Mouse (Mus musculus): ENCODE results near the gene Comt.

Comt gene

DNA sequence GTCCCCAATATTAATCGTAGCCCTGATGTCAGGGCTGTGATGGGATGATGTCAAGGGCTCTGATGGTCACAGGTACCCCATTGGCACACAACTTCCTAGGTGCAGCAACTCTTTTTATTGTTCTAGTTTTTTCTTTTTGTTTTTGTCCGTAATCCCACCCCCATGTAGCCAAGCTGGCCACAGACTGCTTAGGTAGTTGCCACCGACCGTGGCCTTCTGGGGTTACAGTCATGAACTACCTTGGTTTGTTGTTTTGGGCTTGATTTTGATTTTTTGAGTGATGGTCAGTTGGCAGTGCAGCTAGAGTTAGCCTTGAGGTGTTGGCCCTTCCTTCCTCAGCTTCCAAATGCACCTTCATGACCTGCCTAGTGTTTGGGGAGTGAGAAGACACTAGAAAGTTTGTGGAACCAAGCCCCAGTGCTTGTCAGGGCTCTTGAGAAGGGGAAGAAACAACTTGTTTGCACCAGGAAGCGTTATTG is at the start of gene Comt:
Gene Comt, minus strand, starts transcription at position 51 of the 479 bp plus-strand sequence.
- DNase-seq (ENCODE audit: low spot score in 2 of 2) = no peak

- no peak for DNase-seq (ENCODE audit: low spot score in 2 of 2)
Observed at GRCm38 (mm10) chr16:18474021-18474420, 47.4 kb upstream of the Comt start.

DNA sequence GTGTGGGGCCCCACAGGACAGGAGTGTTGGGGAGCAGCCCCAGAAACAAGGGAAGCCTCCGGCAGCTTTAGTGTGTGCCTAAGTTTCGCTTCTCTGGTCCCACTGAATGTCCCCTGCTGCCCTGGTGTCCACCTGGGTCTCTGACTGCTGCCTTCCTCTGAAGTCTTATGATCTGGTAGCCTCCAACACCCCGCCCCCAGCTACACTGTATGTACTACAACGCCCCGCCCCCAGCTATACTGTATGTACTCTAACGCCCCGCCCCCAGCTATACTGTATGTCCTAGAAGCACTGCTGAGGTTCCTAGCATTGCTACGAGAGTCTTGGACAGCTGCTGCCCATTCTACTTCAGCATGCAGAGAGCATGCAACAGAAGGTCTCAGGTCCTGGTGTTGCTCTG is 46.3 kb upstream of the Comt start:
- no peak for DNase-seq (ENCODE audit: low spot score in 2 of 2)

DNA sequence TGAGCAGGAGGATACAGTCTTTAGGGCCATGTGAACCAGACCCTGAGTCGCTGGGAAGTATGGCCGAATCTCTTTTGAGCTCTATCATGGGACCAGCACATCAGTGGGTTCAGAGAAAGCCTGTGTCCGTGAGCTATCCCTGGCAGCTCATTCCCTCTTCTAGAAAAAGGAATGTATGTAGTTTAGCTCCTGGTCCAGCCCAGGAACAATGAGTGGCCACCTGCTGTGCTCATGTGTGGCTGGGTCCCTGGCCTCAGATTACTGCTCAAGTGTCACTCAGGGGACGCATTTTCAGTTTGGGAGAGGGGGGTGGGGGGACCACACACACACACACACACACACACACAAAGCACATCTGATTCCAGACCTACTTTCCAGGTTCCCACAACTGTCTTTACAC is 45.8 kb upstream of the Comt start:
- no peak for DNase-seq (ENCODE audit: low spot score in 2 of 2)

DNA sequence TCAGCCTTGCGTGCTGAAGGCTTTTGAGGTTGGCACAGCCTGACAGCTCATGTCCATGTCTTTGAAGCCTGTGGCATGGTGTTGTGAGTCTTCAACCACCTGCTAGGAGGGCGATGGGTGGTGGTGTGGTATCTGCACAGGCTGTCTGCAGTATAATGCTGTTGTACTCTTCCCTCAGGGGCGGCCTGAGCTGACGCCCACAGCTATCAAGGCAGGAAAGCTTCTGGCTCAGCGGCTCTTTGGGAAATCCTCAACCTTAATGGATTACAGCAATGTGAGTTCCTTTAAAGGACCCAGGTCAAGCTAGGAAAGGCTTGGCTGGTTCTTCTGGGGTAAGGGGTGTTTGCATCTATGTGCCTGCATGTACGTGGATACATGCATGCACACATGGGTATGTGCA is 45.3 kb upstream of the Comt start:
- no peak for DNase-seq (ENCODE audit: low spot score in 2 of 2)

GRCm38 (mm10) chr16:18471381-18471955 is 44.8 kb upstream of the Comt start:
- no peak for DNase-seq (ENCODE audit: low spot score in 2 of 2)

DNA sequence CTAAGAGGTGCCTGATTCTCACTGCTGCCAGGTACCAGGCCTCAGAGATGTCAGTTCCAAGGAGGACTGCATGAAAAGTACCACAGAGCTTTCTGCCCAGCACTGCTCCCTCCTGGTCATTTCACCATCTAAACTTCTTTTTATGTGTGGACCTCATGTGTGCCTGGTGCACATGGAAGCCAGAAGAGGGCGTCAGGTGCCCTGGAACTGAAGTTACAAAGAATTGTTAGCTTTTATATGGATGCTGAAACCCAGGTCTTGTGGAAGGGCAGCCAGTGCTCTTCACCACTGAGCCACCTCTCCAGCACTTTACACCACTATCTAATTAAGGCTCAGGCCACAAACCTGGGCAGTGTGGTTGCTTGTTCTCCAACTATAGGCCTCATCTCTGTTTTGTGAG is 44.2 kb upstream of the Comt start:
- DNase-seq (ENCODE audit: low spot score in 2 of 2) = no peak

DNA sequence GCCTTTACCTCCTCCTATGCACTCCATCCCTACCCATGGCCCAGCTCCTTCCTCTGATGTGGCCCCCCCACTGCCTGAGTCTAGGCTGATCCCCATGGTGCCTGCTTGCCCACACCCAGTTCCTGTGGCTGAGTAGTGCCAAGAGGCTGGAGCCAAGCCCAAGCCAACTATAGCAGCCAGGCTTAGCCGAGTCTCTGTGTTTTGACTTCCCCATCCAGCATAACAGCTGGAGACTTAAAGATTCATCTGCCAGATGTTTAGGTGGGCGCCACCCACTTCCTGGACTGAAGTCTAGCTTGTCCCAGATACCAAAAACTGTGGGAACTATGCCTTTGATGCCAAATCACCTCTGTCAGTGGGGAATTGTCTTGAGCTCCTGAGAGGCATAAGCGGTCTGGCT is 37.6 kb upstream of the Comt start:
- no peak for DNase-seq (ENCODE audit: low spot score in 2 of 2)

DNA sequence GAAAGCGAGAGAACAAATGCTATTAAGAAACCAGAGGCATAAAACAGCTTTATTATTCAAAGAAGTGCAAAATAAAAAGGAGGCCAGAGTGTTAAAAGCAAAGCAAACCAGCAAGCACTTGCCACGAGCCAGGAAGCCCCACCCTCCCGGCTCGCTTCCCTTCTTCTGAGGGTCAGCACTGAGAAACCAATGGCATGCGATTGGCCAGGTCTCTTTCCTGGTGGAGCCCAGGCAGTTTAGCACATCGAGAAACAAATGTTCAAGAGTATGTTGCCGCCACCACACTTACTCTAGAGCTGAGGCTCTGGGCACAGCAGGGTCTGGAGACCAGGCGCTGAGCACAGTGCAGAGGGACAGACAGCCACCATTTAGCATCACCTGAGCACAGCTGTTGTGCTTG is 35.9 kb upstream of the Comt start:
- DNase-seq (ENCODE audit: low spot score in 2 of 2) = no peak

GRCm38 (mm10) chr16:18462031-18462430 is 35.4 kb upstream of the Comt start:
- no peak for DNase-seq (ENCODE audit: low spot score in 2 of 2)

DNA sequence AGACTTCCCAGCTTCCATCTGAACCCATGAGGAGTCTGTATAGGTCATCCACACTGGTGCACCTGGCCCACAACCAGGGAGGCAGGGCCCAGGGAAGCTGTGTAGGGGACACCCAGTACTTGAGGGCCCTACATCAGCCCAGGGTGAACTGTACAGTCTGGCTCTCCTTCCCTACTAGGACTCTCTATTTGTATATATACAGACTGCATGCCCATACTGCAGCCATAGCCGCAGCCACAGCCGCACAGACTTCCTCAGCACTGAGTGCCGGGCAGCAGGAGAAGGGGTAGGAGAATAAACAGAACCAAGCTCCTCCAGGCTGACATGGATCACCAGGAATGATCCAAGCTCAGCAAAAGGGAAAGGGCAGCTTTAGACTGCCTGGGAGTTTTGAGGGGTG is 34.2 kb upstream of the Comt start:
- no peak for DNase-seq (ENCODE audit: low spot score in 2 of 2)

- DNase-seq (ENCODE audit: low spot score in 2 of 2) = peak in 1 of 2 experiments; percentile 31
Observed at GRCm38 (mm10) chr16:18459955-18460370, 33.3 kb upstream of the Comt start.

GRCm38 (mm10) chr16:18459335-18459954 is 32.8 kb upstream of the Comt start:
- DNase-seq (ENCODE audit: low spot score in 2 of 2) = no peak

DNA sequence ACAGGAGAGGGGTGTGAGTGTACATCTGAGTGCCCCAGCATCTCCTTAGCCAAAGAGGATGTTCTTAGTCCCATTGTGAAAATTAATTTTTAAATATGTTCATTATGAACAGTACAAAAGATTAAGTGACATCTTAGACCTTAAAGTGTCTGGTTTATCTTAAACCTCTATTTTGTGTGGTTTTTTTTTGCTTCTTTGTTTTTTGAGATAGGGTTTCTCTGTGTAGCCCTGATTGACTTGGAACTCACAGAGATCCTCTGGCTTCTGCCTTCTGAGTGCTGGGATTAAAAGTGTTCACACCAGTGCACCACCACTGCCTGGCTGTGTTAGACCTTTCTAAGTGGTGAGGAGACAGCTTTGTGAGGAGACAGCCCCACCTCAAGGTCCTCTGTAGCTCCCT is 32.0 kb upstream of the Comt start:
- no peak for DNase-seq (ENCODE audit: low spot score in 2 of 2)

GRCm38 (mm10) chr16:18455407-18455806 is 28.8 kb upstream of the Comt start:
- DNase-seq (ENCODE audit: low spot score in 2 of 2) = no peak

- no peak for DNase-seq (ENCODE audit: low spot score in 2 of 2)
Observed at GRCm38 (mm10) chr16:18453846-18454245, 27.2 kb upstream of the Comt start.

- DNase-seq (ENCODE audit: low spot score in 2 of 2) = no peak
Observed at GRCm38 (mm10) chr16:18452361-18452862, 25.8 kb upstream of the Comt start.

- peak; percentile 31 to 53 for DNase-seq (ENCODE audit: low spot score in 2 of 2)
Observed at GRCm38 (mm10) chr16:18451486-18452181, 25.0 kb upstream of the Comt start.

- DNase-seq (ENCODE audit: low spot score in 2 of 2) = no peak
Observed at GRCm38 (mm10) chr16:18449005-18449404, 22.4 kb upstream of the Comt start.

- DNase-seq (ENCODE audit: low spot score in 2 of 2) = no peak
Observed at GRCm38 (mm10) chr16:18448104-18448503, 21.5 kb upstream of the Comt start.

DNA sequence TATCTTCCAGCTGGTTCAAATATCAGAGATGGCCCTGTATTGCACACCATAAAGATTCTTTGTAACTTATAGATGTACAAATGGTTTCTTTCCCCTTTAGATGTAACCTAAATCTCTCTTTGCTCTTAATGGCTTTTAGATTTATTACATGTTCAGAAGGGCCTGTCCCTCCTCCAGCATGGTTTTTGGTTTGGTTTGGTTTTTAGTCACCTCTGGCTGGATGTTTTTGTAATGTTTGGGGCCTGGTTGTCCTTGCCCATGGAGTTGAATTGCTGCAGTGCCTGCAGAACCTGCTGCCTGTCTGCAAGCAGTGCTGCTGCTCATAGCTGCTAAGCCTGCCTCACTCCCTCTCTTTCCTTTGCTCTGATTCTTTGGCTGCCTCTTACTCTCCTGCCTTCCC is 20.6 kb upstream of the Comt start:
- DNase-seq (ENCODE audit: low spot score in 2 of 2) = no peak

DNA sequence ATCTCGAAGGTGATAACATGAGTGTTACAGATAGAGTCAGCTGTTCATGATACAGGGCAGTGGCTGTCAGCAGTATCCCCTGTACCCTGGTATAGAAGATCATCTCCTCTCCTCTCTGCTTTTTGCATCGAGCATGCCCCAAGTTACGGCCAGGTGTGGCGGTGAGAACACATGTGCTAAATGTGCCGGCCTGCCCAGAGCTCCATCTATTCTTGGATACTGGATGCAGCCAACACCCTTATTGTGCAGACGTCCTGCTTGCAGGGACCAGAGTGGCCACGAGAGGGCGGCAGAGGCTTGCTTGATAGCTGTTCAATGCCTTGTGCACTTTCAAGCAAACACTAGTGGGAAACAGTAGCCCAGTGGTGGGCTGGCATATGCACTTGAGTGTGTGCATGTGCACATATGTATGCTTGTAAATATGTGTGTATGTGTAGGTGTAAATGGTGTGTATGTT is 16.8 kb upstream of the Comt start:
- DNase-seq (ENCODE audit: low spot score in 2 of 2) = peak; percentile 83 to 94

DNA sequence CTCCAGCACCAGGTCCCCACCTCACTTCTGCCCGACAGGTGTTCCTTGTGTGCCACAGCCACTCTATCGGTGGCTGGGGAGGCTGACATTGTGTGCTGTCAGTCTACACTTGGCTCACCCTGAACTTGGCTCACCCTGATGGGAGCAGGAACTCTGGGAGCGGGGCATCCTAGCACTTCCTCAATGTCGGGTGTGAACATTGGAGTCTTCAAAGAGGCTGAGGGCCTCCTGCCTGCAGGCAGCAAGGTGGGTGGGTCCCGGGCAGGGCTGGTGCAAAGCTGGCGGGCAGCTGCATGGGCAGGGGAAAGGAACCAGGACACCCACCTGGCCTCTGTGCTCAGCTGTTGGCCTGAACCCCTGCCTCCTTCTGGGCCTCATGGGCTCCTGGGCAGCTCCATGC is 9.5 kb upstream of the Comt start:
- no peak for DNase-seq (ENCODE audit: low spot score in 2 of 2)

All from frontal cortex, postnatal 10 days (tissue).